Mouse (Mus musculus): ENCODE results near the gene Gm4491. TPM values are rescaled to one million over a fixed set of nuclear protein-coding genes. Genes with fewer than 3 reads are reported as not detected.

The Gm4491 gene
- polyA plus RNA-seq (2012; rRNA removed), result 0.04 and 0.08 TPM in 2 replicates

GRCm38 (mm10) chr14:57115823-57116544, at the start of gene Gm4491:
Gene Gm4491 (minus strand): TSS chr14:57115883.

GRCm38 (mm10) chr14:57133161-57133661, 17.5 kb upstream of the Gm4491 start, which contains the start of gene Gjb6:
Gene Gjb6 (minus strand): TSS chr14:57133611.

GRCm38 (mm10) chr14:57104106-57105023, 11.3 kb downstream of the Gm4491 start, which contains the start of gene Gjb2:
Gene Gjb2 (minus strand): TSS chr14:57104702.

Other genes starting within 250 kb of the Gm4491 start
- gene Zmym2, start 229.2 kb downstream of the Gm4491 start, polyA plus RNA-seq (2012; rRNA removed), result 61.6 and 65.6 TPM in 2 replicates
- 0.41 and 1.0 TPM in 2 replicates for gene Gja3, start 57.8 kb downstream of the Gm4491 start, polyA plus RNA-seq (2012; rRNA removed)
- 4.0 and 4.9 TPM in 2 replicates for gene Gjb2, start 11.2 kb downstream of the Gm4491 start, polyA plus RNA-seq (2012; rRNA removed)
- gene Gjb6, start 17.7 kb upstream of the Gm4491 start, polyA plus RNA-seq (2012; rRNA removed), result 9.0 and 15.1 TPM in 2 replicates

Measured in central nervous system, embryonic 18 days (tissue).